Mouse (Mus musculus) spleen, postnatal 10 days (tissue): ENCODE data around the gene Tpm4.
"Not testable (repeated sequence)": the region's sequence is repeated elsewhere in the genome, so short reads cannot be mapped to it uniquely, and the experiment has no call there.

Experiments
- DNase-seq, 2 experiments: peaks; one replicate each; pipeline ENCODE4 v3.0.0; 2021 to 2022; ENCODE audit warnings: low spot score in 2 of 2

Gene Tpm4

DNA sequence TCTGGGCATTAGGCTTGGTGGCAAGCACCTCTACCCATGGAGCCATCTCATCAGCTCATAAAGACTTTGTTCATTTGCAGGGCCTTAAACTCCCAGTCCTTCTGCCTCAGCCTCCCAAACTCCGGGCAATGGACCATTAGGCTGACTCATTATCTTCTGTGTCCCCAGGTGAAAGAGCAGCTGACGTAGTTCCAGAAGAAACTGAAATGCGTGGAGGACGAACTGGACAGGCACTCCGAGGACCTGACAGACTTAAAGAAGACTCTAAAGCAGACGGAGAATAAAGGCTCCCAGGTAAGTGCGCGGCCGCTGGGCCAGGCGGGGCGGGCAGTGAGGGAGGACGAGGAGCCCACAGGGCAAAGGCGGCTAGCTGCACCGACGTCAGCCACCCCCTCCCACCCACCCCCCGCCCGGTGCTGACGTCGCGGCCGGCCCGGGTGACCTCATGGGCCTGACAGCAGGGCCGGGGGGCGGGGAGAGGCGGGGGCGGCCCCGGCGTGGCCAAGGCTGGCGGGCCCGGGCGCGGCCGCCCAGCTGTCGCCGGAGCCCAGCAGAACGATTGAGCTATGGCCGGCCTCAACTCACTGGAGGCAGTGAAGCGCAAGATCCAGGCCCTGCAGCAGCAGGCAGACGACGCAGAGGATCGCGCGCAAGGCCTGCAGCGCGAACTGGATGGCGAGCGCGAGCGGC lies at the start of gene Tpm4:
Gene Tpm4 (plus strand): TSS at position 220 of the 690 bp plus-strand sequence.
- peak; percentile 37 to 65 for DNase-seq

DNA sequence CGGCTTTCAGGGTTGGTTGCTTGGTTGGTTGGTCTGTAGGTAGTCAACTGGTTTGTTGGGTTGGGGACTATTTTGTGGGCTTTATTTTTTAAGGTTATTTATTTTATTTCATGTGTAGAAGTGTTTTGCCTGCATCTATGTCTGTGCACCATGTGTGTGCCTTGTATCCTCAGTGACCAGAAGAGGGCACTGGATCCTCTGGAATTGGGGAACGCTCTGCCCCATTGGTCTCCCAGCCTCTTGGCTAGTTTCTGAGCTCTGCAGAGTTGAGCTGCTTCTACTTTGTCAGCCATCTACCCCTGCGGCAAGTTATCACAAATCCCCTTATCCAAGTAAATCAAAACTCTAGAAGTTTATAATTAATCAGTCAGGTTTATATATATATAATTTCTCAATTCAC lies 47.2 kb upstream of the Tpm4 start:
- DNase-seq: not testable (repeated sequence)

DNA sequence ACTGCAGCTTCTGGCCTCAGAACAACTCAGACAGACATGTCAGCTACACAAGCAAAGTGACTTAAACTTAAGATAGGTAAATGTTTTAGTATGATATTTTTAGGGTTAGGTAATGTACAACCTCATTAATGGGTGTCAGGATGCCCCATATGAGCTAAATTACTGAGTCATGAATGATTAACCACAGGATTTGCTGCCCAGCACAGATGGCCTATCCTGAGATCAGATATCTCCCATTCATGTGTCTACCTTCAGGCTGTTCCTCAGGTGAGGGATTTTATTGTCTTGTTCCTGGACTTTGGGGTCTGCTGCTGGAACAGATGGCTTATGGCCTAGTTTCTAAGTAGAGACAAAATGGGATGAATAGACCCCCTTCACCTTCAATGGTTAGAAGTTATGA lies 38.1 kb upstream of the Tpm4 start:
- DNase-seq: not testable (repeated sequence)

DNA sequence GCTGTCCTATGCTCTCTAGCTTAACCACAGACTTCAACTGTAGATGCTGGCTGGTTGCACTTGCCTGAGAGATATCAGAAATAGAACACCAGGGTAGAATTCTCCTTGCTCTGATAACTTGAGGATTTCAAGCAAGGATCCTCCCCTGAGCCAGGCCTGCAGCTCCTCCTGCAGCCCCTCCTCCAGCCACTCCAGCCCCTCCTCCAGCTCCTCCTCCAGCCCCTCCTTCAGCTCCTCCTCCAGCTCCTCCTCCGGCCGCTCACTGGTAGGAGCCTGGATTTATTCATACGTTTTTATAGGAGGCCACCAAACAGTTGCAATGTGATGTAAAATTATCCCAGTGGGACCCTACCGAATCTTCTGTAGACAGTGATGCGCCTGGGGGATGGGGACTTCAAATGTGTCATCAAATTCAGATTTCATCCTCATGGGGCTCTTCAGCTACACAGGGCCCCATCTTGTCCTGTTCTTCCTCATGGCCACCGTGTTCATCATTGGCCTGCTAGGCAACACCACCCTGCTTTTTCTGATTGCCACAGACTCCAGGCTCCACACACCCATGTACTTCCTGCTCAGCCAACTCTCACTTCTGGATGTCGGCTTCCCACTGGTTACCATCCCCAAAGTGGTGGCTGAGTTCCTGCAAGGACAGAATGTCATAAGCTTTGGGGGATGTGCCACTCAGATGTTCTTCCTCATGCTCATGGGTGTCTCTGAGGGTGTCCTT lies 35.2 kb upstream of the Tpm4 start:
- DNase-seq: peak in 1 of 2 experiments; percentile 66

DNA sequence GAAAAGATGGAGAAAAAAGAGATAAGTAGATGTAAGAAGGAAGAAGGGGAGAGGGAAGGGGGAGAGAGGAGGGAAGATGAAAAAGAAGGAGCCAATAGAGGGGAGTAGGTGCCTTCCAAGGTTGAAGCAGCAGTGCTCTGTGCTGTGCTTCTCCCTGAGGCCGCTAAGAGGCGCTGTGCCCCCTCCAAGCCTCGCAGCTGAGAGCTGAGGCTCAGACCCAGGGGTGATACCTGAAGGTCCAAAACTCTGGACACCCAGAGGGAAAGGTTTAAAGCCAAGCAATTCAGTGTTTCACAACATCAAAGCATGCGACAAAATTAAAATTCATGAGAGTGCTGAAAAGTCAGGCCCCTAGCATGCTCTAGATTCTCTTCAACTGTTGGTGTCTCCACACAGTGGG lies 29.6 kb upstream of the Tpm4 start:
- peak in 1 of 2 experiments; percentile 42 for DNase-seq

DNA sequence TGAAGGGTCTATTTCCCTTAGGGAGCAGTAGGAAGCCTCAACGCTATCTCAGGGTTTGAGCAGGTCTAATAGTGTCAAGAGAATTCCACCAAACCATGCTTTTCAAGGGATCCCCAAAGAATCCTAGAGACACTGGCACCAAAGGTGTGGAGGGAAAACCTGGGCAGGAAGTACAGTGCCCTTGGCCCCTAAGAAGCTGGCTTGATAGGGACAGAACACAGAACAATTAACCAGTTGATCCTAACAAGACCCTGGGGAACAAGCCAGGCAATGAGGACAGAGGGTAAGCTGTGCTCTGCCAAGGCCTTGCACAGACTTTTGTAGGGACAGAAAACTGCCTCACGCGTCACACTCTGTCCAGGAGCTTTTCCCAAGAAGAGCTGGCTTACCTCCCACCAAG lies 28.0 kb upstream of the Tpm4 start, which contains the start of gene Olfr374:
Gene Olfr374 (plus strand): TSS at position 301 of the 400 bp plus-strand sequence.
- DNase-seq: no peak

DNA sequence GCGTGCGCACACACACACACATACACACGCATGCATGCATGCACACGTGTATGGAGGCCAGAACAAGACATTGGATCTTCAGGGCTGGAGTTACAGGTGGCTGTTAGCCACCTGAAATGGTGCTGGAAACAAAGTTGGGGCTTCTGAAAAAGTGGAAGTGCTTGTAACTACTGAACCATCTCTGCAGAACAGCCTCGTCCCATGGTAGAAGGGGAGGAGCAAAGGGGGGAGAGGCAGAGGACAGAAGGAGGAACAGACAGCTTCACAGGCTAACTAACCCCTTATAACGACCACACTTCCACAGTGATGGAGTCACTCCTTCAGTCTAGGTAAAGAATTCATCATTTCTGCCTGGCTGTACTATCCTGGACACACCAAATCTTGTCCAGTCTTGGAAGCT lies 23.9 kb upstream of the Tpm4 start:
- DNase-seq: peak in 1 of 2 experiments; percentile 59

DNA sequence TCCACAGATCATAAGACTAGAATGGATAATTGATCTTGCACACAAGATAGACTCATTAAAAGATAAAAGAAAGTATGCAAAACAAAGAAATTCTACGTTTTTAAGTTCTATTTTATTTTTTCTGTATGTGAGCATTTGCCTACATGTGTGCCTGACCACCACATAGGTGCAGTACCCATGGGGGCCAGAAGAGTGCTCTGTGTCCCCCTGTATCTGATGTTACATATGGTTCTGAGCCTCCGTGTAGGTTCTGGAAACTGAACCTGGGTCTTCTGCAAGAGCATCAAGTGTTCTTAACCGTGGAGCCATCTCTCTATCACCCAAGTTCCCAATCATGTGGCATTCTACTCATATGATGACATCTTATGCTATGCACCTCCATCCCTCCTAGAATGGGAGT lies 22.3 kb upstream of the Tpm4 start:
- peak in 1 of 2 experiments; percentile 37 for DNase-seq

DNA sequence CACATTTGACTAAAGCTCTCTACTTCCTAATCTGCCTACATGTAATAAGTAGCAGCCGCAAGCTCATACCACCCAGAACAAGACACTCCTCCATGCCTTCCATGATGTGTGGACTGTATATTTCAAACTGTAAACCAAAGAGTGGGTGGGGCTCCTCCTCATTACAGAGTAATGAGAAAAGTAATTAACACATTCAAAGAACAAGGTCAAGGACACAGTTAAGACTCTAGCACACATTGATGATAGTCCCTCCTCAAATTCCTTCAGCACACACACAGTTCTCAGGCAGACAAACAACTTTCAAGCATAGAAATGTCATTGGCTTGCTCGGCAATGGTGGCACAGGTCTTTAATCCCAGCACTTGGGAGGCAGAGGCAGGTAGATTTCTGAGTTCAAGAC lies 19.6 kb upstream of the Tpm4 start:
- no peak for DNase-seq

DNA sequence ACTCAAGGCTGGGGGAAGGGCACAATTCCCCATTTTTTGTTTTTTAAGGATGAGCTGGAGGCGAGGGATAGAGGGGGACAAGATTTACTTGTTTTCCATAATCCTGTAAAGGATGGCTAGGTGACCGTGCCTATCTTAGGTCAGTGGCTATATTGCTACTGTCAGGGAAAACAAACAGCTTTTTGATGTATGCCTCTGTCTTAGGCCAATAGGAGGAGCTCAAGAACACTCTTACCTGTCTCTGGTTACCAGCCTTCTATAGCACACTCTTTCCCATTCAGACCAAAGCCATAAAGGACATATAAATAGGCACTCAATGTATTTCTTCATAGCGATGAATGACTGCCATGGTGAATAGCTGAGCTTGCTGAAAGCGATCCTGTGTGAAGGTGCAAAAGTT lies 16.2 kb upstream of the Tpm4 start:
- DNase-seq: no peak

DNA sequence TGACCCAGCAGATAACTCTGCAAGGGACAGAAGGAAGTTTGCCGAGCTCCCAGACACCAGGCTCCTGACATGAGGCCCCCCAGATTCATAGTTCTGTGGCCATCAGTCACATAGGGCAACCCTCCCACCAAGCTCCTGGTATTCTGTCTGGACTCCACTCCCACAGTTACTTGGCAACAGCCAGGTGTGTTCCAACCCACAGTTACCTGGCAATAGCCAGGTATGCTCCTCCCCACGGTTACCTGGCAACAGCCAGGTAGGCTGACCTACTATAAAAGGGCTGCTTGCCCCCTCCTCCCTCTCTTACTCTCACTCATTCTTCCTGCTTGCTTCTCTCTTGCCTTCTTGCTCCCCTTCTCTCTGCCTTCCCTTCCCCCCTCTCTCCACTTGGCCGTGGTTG lies 13.3 kb upstream of the Tpm4 start:
- DNase-seq: not testable (repeated sequence)

DNA sequence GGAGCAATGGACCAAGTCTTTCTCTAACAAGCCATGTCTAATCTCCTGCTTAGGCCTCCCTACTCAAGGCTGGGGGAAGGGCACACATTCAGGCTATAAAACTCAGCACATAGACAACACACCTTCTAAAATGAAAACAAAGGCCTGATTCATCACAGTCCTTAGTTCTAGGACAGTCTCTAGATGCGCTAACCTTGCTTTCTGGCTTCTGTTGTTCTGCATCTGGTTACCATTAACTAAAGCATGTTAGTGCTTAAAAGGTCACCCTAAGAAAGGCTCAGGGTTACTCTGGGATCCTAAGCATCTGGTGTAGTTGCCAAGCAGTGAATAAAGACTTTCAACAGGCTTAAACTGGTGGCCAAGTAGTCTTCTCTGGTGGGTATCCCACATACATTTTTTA lies 12.8 kb upstream of the Tpm4 start:
- no peak for DNase-seq

DNA sequence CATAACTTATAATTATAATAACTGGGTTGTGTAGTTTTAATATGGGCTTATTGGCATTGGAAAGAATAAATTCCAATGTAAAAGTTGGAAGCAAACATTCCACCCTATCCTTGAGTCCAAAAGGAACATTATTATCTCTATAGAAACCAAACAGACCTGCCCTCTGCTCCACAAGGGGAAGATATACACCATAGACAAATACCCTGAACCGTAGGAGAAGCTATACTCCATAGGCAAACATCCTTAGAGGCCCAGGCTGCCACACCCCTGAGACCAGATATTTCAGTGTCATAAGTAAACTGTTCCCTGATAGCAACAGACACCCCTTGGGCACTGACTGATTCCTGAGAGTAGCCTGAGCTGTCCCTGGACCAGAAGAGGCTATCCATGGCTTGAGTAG lies 6.9 kb upstream of the Tpm4 start:
- DNase-seq: no peak

DNA sequence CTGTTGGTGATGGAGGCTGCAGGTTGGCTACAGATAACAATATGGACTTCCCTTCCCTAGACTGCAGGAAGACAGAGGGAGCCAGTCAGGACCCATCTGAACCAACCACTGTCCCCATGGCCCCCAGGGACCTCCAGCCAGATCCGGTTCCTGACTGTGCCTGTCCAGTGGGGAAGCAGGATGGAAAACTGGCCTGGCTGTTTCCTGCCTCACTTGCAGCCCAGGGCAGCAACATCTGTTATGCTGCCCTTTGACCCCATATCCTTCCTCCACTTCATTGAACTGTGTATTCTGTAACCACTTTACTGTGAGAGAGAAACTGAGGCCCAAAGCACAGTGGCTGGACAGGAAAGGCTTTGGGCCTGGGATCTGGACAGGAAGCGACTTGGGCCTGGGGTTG lies 3.5 kb upstream of the Tpm4 start:
- DNase-seq: no peak

DNA sequence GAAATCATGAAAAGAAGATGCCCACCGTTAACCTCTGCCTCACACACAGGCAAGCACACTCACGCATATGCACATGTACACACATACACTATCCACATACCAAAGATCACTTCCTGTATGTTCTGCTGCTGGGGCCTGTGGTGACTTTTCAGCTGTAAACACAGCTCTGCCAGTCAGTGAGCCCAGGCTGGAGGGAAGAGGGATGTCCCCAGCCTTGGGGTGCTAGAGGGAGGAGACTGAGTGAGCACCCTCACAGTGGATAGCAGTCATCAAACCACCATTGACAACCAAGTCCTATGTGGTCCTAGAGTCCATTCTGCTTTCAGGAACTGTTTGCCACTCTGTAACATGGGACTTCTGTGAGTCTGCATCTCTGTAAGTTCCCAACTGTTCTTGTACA lies 2.9 kb upstream of the Tpm4 start:
- DNase-seq: no peak

DNA sequence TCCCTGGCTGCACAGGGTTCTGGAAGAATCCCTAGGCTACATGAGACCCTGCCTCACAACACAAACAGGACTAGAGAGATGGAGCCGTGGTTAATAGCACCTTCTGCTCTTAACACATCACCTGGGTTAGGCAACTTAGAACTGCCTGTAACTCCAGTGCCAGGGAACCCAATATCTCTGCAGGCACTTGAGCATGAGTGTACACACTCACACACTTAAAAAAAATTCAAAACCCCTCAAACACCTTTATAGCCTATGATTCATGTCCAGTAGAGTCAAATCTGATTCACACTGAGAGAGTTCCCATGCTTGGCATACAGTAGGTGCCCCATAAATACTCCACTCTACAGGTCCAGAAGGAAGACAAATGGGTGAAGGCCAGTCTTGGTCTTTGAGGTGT lies 2.4 kb upstream of the Tpm4 start:
- no peak for DNase-seq

DNA sequence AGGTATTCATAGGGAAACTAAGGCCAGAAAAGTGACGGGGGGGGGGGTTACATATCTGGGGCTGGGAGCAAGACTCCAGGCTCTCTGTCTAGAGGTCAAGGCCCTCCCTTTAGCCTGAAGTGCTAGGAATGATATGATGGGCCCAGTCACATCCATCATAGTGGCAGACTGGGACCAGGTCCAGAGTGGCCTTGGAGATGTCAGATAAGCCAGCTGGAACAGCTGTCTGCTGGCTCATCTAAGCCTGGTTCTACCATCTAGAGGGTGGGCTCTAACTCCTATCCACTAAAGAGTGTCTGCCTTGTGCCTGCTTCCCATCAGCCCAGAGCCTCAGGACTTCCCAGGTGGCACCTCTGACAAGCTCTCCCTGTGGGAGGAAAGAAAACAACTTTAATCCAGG lies 1.9 kb upstream of the Tpm4 start:
- no peak for DNase-seq

DNA sequence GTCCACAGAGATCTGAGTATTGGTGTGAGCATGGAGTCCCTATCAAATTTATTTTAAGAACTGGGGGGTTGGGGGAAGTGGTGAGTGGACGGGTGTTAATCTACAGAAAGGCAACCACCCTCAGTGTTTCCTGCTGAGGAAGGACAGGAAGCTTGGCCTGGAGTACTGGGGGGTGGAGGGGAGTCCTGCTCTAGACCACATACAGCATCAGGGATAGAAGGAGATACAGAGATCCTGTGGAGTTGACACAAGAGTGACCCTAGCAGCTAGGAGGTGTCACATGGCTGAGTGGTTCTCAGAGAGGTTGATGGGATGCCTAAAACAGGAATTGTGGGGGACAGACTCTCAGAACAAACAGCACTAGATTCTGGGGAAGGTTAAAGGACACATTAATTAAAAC lies 1.3 kb upstream of the Tpm4 start:
- DNase-seq: no peak

DNA sequence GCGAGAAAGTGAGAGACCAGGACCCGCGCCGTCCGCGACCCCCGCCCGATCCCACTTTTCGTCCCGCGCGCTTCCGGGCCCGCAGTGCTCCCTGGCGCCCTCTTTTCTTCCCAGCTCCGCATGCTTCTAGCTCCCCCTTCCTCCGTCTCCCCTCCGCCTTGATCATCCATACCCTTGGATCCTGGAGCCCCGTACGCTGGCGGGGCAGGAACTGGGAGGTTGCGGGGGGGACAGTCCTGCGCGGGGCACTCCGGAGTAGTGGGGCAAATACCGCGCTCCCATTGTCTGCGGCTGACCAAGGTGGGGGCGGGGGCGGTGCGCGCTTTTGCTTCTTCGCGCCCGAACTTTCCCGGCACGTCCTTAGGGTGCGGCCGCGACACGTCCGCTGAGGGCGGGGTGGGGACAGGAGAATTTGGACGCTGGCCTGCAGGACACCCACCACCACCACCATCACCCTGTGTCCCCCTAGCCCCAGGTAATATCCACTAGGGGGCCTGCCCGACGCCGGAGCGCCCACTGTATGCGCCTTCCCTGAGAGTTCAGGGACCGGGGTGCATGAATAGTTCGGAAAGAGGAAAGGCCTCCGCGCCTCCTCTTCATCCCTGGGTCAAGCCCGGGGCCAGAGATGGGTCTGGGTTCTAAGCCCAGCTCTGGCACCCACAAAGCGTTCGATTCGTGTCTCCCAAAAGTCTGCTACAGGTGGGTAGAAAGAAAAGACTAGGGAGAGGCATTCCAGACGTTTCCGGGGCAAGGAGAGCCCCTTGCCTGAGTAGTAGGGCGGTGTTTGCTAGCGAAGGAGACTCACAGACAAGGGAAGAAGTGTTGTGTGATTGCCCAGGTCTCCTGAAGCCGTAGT lies 899 bp downstream of the Tpm4 start:
- peak; percentile 28 to 59 for DNase-seq

DNA sequence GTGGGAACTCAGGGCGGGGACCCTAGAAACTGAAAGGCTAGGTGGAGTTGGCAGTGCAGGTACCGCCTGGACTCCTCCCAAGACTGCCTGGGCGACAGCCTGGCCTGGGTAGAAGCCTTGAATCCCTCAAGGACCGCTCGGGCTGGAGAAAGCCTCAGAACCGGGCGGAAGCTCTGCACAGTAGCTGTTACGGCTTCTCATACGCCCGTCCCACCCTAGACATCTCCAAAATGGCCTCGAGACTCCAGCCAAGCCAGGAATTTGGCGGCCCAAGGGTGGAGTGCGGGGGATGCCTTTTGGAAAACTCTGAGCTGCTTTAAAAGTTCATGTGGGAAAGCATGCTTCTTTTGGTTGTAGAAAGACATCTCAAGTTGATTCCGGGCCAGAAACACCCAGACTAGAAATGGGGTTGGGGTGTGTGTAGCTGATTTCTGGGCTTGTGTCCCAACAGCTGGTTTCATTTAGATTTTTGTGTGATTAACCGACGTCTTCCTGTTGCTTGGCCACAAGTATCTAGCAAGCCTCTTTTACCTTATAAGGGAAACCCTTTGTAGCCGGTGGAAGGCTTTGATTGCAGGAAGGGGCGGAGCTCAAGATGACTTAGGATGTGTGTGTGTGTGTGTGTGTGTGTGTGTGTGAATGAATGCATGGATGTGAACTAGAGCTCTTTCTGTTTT lies 1.7 kb downstream of the Tpm4 start:
- DNase-seq: peak; percentile 24 to 72

DNA sequence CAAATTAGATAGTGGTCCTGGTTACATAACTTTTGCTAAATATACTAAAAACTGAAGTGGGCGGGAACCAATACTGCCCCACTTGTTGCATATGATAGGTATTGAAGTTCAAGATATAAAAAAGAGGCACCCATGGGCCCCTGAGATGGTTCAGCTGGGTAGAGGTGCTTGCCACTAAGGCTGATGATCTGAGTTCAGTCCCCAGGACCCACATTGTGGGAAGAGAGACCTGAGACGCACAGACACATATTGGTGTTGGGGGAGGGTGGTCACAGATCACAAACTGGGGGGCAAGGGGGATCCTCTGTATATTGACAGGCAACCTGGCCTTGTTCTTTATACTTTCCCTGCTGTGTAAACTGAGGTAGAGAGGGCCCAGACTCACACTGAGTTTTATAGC lies 2.7 kb downstream of the Tpm4 start:
- no peak for DNase-seq

DNA sequence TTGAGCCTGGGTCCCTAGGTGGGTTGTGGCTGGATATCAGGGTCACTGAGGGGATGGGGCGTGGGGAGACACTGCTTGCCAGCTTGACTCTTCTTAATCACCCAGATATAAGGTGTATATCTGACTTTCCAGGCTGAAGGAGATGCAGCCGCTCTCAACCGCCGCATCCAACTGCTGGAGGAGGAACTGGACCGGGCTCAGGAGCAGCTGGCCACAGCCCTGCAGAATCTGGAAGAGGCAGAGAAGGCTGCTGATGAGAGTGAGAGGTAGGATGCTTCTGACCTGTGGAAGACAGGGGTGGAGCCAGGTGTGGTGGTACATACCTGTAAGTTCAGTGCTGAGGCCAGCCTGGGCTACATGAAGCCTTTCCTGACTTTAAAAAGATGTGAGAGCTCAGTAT lies 3.7 kb downstream of the Tpm4 start:
- no peak for DNase-seq
